Mouse (Mus musculus) embryo, embryonic 10 days (tissue): Measurements from ENCODE around the gene Tspan17.

Experiments
- DNase-seq: peaks from one replicate; pipeline ENCODE4 v3.0.0-alpha.2; 2015; ENCODE audit warnings: low spot score

The Tspan17 gene

GRCm38 (mm10) chr13:54788740-54789560, at the start of gene Tspan17:
TSS of gene Tspan17 (plus strand) at chr13:54789377.
- peak; percentile 98 for DNase-seq

- no peak for DNase-seq
Measured at GRCm38 (mm10) chr13:54746110-54746509, 43.1 kb upstream of the Tspan17 start.

DNA sequence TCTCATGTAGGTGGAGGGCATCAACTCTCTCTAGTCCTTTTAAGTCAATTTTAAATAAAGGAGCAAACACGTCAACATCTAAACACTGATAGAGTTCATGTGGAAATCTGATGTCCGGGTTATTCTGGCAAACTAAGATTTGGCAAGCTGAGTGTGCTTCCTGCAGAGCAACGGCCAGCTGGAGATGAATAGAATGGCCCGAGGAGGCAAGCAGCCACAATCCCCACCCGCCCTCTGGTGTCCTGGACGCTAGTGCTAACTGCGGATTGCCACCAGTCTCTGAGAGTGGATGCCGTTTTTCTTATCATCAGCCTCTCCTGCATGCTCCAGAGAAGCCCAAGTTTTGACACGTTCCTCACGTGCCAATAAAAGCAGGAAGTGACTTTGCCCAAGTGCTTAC, 42.3 kb upstream of the Tspan17 start:
- no peak for DNase-seq

GRCm38 (mm10) chr13:54748190-54748589, 41.0 kb upstream of the Tspan17 start:
- no peak for DNase-seq

DNA sequence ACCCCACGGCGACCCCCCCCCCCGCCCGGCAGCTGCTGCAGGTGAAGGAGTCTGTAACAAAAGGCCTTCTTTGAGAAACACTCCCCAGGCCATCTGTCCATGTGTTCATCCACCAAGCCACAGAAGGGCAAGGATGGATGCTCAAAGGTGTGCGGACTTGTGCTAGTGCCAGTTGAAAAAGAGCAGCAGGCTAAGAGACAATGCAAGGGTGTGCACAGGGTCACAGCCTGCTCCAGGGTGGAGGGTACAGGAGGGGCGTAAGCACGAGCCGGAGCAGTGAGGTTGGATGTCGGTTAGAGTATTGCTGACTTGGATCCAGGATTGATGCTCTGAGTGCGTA, 40.5 kb upstream of the Tspan17 start:
- no peak for DNase-seq

GRCm38 (mm10) chr13:54749061-54749863, 39.9 kb upstream of the Tspan17 start:
- peak; percentile 67 for DNase-seq

DNA sequence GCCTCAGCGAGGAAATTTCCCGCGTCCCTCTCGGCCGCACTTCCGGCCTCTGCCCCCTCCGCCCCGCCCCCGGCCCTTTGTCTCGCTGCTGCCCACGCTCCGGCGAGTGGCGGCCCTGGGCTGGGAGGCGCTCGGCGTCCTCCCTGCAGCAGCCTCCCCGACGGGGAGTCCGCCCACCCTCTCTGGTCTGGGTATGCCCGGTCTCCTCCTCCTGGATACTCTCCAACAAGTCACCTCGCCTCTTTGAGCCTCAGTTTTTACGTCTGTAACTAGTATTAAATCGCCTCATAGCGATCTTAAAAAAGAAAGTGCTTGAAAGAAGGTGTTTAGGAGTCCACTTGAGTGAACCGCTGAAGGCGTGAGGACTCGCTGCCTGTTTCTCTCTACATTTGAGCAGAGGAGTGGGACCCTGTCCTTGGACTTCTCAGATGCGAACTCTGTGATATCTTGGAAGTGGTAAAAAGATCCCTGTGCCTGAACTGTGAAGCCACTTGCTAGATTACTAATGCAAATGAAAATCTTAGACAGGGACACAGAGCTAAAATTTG, 39.2 kb upstream of the Tspan17 start, which contains the start of gene Gprin1:
Gene Gprin1, minus strand, starts transcription at position 11 of the 548 bp plus-strand sequence.
- DNase-seq: peak; percentile 8

GRCm38 (mm10) chr13:54750699-54751098, 38.5 kb upstream of the Tspan17 start:
- peak; percentile 66 for DNase-seq

DNA sequence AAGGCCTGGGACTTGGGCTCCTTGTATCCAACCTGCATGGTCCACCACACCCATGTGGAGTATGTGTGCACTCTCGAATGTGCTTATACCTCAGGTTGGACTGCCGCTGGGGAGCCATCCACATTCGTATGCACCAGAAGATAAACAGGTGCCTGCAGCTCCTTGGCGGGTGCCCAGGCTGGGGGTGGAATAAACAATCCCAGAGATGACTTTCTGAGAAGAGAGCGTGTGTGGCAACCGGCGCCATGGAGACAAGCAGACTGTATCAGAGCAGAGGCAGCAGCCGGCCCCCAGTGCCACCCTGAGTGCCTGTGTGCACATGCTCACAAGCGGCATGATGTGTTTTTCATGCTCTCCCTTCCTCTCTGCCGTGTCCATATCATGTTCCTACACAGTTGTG, 36.5 kb upstream of the Tspan17 start:
- no peak for DNase-seq

GRCm38 (mm10) chr13:54753733-54754132, 35.4 kb upstream of the Tspan17 start:
- no peak for DNase-seq

GRCm38 (mm10) chr13:54754169-54755080, 34.8 kb upstream of the Tspan17 start:
- DNase-seq: no peak

GRCm38 (mm10) chr13:54755201-54755830, 33.9 kb upstream of the Tspan17 start:
- DNase-seq: no peak

DNA sequence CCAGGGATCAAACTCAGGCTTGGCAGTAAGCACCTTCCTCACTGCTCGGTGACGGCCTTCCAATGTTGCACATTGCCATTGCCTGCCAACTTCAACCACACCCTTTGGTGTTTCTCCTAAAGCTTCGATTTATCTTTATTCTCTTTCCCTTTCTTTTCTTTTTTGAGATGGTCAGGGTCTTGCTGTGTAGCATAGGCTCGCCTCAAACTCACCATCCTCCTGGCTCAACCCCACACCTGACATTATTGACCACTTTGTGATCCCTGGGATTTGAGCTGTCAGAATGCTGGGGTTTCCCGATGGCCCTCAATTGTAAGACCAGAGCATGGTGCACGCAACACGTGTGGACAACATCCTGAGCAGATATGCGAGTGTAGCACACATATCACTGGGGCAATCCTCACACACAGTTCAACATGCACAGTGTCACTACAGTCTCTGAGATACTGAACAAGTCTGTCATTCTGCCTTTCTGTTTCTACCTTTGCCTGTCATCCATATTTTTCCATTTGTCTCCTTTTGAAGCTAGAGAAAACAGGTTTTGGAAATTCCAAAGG, 32.9 kb upstream of the Tspan17 start:
- DNase-seq: no peak

DNA sequence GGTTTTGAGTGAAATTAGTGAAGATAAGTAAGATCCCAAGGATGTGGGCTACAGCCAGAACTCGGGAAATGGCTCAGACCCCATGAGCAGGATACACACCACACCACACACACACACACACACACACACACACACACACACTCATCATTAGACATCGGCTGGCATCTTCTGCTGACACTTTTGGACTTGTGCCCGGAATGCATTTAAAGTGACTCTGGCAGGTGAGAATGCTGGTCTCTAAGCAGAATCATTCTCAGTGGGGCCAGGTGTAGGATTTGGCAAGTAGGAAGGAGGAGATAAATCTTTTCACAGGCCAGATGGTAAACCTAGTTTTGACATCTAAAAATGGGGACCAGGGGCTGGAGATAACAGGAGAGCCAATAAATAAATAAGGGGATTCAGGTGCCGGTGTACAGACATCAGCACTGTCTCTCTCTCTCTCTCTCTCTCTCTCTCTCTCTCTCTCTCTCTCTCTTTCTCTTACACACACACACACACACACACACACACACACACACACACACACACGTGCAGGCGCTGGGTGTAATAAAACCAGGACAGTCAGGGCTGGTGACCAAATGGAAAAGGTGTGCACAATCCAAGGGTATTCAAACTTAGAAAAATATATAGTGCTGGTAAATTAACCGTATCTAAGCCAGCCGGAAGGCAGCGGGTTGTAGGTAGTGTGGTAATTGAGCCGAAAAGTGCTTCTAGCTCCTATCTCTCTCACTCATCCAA, 31.9 kb upstream of the Tspan17 start:
- no peak for DNase-seq

- peak; percentile 98 for DNase-seq
Measured at GRCm38 (mm10) chr13:54758045-54758755, 31.0 kb upstream of the Tspan17 start.

DNA sequence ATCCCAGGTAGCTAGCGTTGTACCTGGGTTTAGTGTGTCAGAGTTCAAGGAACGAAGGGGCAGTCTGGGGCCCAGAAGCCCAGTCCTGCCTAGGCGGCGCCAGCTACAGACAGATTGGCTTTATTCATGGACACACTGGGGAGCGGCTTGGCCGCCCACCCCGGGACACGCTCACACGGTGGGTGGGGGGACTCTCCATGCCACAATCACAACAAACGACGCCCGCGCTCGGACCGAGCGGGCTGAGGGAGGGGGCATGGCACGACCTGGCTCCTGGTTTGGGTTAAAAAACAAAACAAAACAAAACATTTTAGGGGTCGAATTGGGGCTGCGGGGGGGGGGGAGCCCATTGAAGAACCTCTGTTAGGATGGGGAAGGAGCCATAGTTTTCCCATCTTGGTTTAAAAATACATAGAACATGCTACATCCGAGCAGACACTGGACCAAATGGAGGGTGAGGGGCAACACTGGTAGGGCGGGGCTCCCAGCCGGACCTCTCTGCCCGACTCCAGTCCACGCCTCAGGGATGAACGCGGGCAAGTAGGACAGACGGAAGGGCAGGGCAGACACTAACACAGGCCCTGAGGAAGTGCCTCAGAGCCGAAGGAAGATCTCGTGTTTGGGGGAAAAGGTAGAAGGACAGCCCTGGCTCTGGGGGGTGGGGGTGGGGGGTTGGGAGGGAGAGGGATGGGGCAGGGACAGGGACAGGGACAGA, 30.3 kb upstream of the Tspan17 start:
- DNase-seq: peak; percentile 16

DNA sequence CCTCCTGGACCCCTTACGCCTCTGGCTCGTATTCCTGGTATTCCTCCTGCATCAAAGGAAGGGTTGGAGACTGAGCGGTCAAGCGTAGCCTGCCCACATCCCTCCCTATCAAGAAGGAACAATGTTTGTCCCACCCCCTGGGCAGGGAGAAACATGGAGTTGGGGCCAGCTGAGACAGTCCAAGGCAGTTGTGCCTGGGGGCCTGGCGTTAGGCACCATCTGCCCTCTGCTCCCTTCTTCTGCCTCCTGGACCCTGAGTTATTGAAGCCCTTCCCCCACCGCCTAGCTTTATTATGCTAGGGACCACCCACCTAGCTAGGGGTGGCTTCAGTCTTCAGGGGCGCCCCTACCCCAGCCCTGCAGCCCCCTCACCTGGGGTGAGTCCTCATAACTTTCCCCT, 29.7 kb upstream of the Tspan17 start:
- DNase-seq: peak; percentile 31

DNA sequence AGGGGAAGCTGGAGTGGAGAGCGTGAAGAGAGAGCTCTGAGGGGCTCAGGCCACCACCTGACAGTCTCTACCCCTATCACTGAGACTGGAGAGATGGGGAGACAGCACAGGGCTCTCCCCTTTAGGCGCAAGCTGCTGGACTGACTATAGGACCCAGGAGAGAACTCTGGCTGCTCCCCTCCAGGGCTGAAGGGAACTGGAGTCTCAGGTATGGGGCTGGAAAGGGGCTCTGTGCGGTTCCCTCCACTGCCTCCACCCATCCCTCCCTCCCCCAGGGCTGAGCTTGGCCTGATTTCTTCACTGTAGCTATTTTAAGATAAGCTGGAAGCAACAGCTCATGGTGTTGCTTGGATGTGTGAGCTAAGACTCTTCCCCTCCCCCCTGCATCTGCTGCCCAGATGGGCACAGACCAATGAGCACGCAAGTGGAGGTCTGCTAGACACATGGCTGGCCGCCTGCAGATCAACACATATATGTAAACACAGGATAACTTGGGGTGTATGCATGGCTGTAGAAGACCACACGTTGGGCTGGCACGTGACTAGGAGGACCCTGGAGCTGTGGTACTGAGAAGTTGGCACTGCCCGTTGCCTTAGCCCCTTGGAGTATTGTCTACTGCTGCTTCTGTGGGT, 28.9 kb upstream of the Tspan17 start:
- DNase-seq: peak; percentile 52
